Mouse (Mus musculus) cerebellum, adult 2 months (tissue): Measurements from ENCODE around the gene Rsrc2.

Source experiments
- CTCF ChIP-seq: fragments of 200-500 bp; IDR thresholded peaks from 2 replicates; pipeline ENCODE4 v1.5.1; 2011; ENCODE audit warnings: low read depth, mild to moderate bottlenecking, control low read depth, low read length, moderate library complexity, borderline replicate concordance; ENCODE audit not compliant: insufficient read depth
- POLR2A ChIP-seq: fragments of 200-500 bp; IDR thresholded peaks from 2 replicates; pipeline ENCODE4 v1.6.1; 2011; ENCODE audit warnings: low read length, control low read depth, borderline replicate concordance; ENCODE audit not compliant: insufficient read depth

DNA sequence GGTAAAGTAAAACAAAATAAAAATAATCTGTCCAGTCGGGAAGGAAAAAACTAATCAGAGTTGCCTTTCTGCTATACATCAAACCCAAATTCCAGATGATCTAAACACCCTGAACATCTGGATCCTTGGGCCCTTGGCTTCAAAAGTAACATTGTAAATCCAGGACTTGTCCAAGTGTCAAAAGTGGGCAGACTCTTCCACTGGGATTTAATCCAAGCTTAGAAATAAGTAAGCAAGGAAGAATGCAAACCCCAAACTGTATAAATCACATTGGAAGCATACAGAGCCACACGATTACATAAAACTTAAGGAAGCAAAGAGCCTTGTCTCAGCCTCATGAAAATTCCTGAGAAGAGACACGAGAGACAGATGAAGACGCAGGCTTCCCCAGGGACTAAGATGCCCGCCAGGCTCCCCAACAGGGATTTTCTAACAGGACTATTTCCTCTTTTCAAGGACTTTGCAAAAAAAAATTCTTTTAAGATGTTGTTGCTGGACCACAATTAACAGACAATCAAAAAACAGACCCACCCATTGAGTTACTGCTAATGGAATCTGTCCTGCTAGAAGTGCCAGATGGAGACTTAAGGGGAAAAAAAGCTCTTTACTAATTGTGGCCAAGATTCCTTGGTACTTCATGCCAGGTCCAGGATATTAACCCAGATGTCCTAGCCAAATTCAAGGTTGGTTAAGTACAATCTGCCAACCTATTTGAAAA lies 69.5 kb downstream of the Rsrc2 start:
- TF ChIP-seq CTCF = no peak
- TF ChIP-seq POLR2A = no peak
